Mouse (Mus musculus) gastrocnemius, postnatal 14 days (tissue): ENCODE results near the gene Olfr465-ps1. TPM values are rescaled to one million over a fixed set of nuclear protein-coding genes. Genes with fewer than 3 reads are reported as not detected.

Experiments
- DNase-seq: peaks from one replicate; pipeline ENCODE4 v3.0.0; 2021; ENCODE audit warnings: mixed read lengths
- intact Hi-C: fragments of 180-260 bp; cut with DNase I; formaldehyde crosslinking; loops from one replicate; pipeline ENCODE4 v1.15.1; 2025; ENCODE audit warnings: low total_unique reads
- long read RNA-seq, 2 experiments: library from polyadenylated mRNA; stranded (forward); transcript quantifications; one replicate each; pipeline ENCODE4 v2.0.0; 2021
- total RNA-seq, 2 experiments: library from RNA; stranded (reverse); gene quantifications; 2 replicates each; pipeline ENCODE4 v1.2.3; 2021

Olfr465-ps1 gene
- total RNA-seq: not detected
- long read RNA-seq, experiment 1: 0 reads
- long read RNA-seq, experiment 2: 0 reads

GRCm38 (mm10) chr13:65137789-65138188 is at the start of gene Olfr465-ps1:
Gene Olfr465-ps1 (plus strand): TSS chr13:65138089.
- no peak for DNase-seq
- intact Hi-C loops: no loop called here

GRCm38 (mm10) chr13:65095923-65096322 is 42.0 kb upstream of the Olfr465-ps1 start:
- intact Hi-C loops: no loop called here
- DNase-seq: no peak

- DNase-seq: no peak
- intact Hi-C loops: no loop called here
Measured at GRCm38 (mm10) chr13:65097018-65097417, 40.9 kb upstream of the Olfr465-ps1 start.

- intact Hi-C loops: no loop called here
- no peak for DNase-seq
Measured at GRCm38 (mm10) chr13:65100678-65101077, 37.2 kb upstream of the Olfr465-ps1 start.

GRCm38 (mm10) chr13:65101232-65101631 is 36.7 kb upstream of the Olfr465-ps1 start:
- intact Hi-C loops: no loop called here
- no peak for DNase-seq

GRCm38 (mm10) chr13:65111961-65112360 is 25.9 kb upstream of the Olfr465-ps1 start:
- intact Hi-C loops: no loop called here
- no peak for DNase-seq

GRCm38 (mm10) chr13:65112459-65113110 is 25.3 kb upstream of the Olfr465-ps1 start, which contains the start of gene Mfsd14b:
Gene Mfsd14b (minus strand): TSS chr13:65112975.
- DNase-seq: peak; percentile 84

GRCm38 (mm10) chr13:65113239-65113638 is 24.6 kb upstream of the Olfr465-ps1 start:
- no peak for DNase-seq
- intact Hi-C loops: no loop called here

More at GRCm38 (mm10) chr13:65112459-65113110, 25.3 kb upstream of the Olfr465-ps1 start, which contains the start of gene Mfsd14b:
- intact Hi-C loops: no loop called here

- DNase-seq: no peak
- intact Hi-C loops: no loop called here
Measured at GRCm38 (mm10) chr13:65120984-65121383, 16.9 kb upstream of the Olfr465-ps1 start.

- DNase-seq: no peak
- intact Hi-C loops: no loop called here
Measured at GRCm38 (mm10) chr13:65122111-65122510, 15.8 kb upstream of the Olfr465-ps1 start.

- no peak for DNase-seq
- intact Hi-C loops: no loop called here
Measured at GRCm38 (mm10) chr13:65127063-65127847, 10.6 kb upstream of the Olfr465-ps1 start.

GRCm38 (mm10) chr13:65149940-65150339 is 12.1 kb downstream of the Olfr465-ps1 start, which contains the start of gene Olfr466:
Gene Olfr466 (plus strand): TSS chr13:65150240.
- intact Hi-C loops: no loop called here
- no peak for DNase-seq

GRCm38 (mm10) chr13:65174102-65174501 is 36.2 kb downstream of the Olfr465-ps1 start:
- no peak for DNase-seq

GRCm38 (mm10) chr13:65175734-65176471 is 38.0 kb downstream of the Olfr465-ps1 start:
- intact Hi-C loops: loop anchor here (5.0 kb wide), 1 partner anchor 136 kb away; no protein-coding TSS in a partner anchor
- peak; percentile 4 for DNase-seq

More at GRCm38 (mm10) chr13:65174102-65174501, 36.2 kb downstream of the Olfr465-ps1 start:
- intact Hi-C loops: no loop called here

GRCm38 (mm10) chr13:65176472-65177091 is 38.7 kb downstream of the Olfr465-ps1 start:
- peak; percentile 2 for DNase-seq
- intact Hi-C loops: loop anchor here (5.0 kb wide), 1 partner anchor 136 kb away; no protein-coding TSS in a partner anchor
